ENCODE assay signal across 8 mouse cellular contexts in the genomic region with DNA sequence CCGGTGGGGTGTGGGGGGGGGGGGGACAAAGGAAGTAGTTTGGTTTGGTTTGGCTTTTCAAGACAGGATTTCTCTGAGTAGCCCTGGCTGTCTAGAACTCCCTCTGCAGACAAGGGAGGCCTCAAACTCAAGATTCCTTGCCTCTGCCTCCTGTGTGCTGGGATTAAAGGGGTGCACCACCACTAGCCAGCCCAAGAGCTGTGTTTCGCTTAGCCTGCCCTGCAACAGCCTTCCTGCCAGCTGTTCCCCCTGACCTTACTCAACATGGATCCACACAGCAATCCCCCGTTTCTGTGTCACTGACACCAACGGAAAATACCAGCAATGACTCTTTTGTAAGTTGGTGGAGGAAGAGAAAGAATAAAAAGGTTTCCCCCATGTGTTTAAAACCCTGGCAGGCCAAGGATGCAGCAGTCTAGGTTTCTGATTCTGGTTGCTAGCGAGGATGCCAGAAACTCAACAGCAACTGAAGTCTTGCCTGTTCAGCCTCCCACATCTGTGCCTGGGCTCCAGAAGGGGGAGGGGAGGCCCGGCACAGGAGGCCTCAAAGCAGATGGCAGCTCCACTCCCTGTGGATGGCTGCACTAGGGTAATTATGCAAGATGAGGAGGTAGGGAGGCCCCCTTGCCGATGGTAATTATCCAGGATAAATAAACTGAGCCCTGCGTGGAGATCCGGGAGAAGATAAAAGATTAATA.
A peak's percentile ranks its signal among the peaks of the same experiment; 100 is the strongest.
DNase-seq lines count a peak whose midpoint lies in the region; ATAC-seq lines count a peak whose summit lies in the region.

No protein-coding gene starts in this region.

- no peak for ATAC-seq in activated CD4-positive, CD25-positive, alpha-beta regulatory T cell, adult 4 months

- peak; percentile 87 for DNase-seq in heart, adult 11 months
- no peak for DNase-seq in heart, postnatal 4 days
- DNase-seq in frontal cortex, postnatal 36 days (ENCODE audit: low spot score in 2 of 2): peak; percentile 51 to 64
- peak; percentile 66 for DNase-seq in left cerebral cortex, postnatal 4 days
- peak; percentile 38 to 59 for DNase-seq in right cerebral cortex, adult 2 months (ENCODE audit: low spot score in 2 of 2)
- no peak for DNase-seq in c-Kit-positive CD71-positive TER-119-positive erythroid progenitor cells, embryonic 14.5 days (ENCODE audit: low spot score)
- no peak for DNase-seq in heart, adult 18-20 months

- intact Hi-C loops in left cerebral cortex, postnatal 4 days (cut with DNase I): no loop called here

Comparison
In these comparisons a context has a peak if more than half of its experiments do, and no peak if none do; other contexts are left out.
1. DNase-seq: peak in heart, adult 11 months (single experiment), frontal cortex, postnatal 36 days (2 of 2), left cerebral cortex, postnatal 4 days (single experiment) and right cerebral cortex, adult 2 months (2 of 2); none in heart, postnatal 4 days (single experiment), c-Kit-positive CD71-positive TER-119-positive erythroid progenitor cells, embryonic 14.5 days (single experiment) and heart, adult 18-20 months (0 of 2).